Mouse (Mus musculus): ENCODE measurements at regions not wholly inside any gene's neighbourhood (a gene's known extent, or its start where the extent isn't known, plus 50 kb on each side); places are given as distances from the start of the nearest gene placed in this dataset.

DNA sequence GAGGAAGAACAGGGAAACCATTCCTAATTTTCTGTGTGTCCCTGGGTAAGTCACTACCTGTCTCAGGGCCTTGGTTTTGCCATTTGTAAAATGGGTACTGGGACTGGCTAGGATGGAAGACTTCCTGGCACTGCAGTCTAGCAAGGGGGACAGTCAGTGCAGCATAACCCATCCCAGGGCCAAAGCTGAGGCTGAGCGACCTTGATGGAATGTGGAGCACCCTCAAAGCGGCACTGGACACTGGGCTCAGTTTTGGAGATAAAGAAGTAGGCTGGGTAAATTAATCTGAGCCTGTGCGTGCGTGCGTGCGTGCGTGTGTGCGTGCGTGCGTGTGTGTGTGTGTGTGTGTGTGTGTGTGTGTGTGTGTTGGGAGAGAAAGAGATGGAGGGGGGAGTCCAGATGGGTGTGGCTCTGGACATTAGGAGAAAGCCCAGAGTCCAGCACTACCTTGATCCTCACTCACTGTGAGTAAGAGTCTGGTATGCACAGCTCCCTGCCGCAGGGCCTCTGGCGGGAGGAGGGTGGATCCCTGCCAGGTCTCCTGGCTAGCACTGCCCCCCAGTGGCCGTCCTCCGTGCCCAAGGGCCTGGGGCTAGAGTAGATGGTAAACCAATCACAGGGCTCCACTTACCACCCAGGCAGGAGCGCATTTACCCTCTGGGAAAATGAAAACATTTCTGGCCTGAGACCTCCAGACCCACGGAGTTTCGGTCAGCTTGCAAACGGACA lies 320.3 kb upstream of the Dio3 start:
- peak; percentile 77 for DNase-seq

DNA sequence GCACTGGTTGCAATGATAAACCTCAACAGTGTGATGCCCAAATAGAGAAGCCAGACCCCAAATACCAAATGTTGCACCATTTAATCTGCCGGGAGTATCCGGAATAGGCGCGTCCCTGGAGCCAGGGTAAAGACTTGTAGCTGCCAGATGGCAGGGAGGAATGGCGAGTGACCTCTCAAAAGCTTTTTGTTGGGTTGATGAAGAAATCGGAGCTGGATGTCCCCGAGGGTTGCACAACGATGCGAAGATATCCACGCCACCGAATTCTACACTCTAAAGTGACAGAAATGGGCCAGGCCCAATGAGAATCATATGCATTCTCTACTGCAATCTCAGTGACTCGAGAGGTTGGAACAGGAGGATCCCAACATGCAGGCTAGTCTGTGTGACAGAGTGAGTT lies 312.1 kb upstream of the Dio3 start:
- no peak for DNase-seq

DNA sequence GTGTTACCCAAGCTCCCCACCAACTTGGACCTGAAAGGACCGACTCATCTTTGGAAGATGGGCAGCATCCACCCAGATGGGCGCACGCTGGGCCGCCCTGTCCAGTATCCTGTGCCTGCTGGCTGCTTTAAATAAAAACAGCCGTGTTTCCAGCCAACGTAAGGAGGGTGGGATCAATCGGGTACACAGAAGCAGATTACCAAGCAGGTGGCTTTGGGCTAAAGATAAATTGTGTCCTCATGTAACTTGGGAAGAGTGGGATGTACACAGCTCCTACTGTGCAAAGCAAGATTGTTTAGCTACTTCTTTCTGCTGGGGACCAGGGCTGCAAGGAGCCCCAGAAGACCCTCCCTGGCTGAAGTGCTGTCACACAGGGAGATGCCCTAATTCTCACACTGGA lies 310.6 kb upstream of the Dio3 start:
- DNase-seq: no peak

DNA sequence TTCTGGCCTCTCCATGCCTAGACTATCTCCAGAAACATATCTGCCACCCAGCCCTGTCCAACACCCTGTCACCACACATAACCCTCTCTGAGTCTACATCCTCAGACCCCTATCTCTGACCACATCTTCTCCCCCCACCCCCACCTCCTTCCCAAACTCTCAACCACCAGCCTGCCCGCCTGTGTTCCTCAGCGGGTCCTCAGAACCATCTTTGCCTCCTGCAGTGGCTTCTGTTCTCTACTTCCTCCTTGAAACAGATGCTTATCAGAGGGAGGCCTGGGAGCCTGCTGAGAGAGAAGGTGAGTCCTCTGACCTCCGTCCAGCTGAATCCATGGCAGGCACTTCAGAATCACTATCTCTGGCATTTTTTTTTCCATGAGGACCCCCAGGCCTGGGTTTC lies 307.4 kb upstream of the Dio3 start:
- DNase-seq: no peak

DNA sequence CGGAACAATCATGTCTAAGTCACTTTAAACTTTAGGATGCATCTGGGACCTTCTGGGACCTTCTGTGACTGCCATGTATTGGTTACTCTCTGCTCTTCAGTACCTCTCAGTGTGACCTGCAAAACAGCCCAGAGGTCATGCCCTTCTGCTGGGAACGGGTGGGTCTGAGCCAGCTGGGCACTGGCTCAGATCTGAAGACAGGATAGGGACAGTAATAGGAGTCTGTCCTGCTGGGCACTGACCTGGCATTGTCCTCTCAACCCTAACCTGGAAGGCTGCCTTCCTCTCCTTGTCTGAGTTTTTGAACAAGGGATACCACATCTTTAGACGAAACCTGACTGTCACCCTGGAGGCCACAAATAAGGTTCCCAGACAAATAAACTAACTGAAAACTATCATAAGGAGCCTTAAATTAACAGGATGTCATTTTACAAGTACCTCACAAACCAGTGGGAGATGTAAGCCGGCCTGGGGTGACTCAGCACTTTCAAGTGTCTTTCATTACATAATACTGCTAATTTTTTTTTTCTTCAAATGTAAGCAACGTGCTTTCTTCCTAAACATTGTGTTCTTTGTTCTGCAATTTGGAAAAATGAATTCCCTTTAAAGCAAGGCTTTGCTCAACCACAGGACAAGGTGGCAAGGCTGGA lies 306.4 kb upstream of the Dio3 start:
- no peak for DNase-seq

DNA sequence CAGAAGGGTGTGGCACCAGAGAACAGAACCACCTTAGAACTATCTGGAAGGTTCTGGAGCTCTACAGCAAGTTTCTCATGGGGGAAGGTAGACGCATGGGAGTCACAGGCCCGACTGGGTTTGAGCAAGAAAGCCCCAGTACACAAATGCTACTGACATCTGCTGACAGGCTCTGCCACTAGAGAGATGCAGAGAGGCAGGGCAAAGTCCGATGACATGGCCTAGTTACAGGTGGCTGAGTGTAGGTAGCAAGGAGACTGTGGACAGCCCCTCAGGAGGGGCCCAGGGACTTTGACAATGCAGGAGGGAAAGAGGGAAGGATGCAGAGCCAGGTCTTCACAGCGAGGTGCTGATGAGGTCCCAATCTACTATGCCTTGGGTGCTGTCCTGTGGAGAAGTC lies 305.3 kb upstream of the Dio3 start:
- DNase-seq: no peak

DNA sequence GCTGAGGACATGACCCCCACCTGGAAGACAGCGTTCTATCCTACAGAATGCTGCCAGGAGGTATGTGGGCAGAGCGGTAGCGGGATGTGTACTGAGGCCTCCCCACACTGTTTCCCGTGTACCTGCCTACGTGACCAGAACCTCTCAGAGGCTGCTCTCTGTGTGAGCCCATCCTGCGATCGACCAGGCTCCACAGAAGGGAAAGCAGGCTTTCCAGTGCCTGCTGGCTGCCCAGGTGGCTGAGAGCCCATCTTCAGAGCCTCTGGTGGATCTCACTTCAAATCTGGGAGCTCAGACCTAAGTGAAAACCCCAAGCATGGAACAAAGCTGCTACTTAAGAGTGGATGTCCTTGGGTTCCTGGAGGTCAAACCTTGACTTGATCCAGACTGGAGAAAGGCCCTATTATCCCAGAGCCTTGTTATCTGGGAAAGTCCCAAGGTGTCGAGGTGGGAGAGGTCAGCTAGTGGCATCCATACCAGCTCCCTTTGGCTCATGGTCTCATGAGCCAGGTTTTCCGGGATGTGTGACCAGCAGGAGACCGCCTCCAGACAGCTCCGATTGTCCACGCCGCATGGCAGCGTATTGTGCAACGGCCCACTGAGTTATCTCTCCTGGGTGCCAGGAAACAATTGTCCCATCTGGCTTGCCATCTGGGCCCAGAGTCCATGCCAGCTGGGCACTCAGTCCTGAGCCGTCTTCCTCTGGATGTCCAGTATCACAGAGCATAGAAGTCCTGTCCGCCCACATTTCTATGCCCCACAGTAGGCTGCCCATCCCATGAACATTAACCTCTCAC lies 303.5 kb upstream of the Dio3 start:
- no peak for DNase-seq

DNA sequence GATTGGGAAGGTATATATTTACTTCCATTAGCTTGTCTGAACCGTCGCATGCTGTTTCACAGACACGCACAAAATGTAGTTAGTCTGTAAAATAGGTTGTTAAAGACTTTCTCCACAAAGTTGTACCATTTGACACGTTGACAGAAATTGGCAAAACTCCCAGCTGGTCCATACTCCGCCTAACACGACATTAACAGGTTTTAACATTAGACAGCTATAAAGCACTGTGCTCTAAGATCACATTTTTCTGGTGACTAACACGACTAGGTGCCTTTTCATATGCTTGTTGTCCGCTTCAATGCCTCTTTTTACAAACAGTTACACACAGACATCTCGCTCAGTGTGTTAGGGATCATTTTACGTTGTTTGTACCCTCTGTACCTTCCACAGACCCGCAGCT lies 294.2 kb upstream of the Dio3 start:
- DNase-seq: no peak

DNA sequence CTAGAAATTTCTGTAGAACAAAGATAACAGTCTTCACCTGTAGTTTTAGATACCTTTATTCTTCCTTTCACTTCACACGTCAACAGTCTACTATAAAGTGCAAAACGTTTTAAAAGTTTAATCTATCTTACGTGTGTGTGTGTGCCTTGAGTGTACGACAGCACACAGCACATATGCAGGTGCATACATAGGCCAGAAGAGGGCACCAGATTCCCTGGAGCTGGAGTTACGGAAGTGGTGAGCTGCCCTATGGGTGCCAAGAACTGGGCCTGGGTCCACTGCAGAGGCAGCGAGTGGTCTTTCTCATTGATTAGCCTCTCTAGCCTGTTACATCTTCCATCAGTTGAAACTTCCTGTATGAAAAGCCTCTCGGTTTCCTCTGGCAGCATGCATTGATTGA lies 285.5 kb upstream of the Dio3 start:
- DNase-seq: no peak

DNA sequence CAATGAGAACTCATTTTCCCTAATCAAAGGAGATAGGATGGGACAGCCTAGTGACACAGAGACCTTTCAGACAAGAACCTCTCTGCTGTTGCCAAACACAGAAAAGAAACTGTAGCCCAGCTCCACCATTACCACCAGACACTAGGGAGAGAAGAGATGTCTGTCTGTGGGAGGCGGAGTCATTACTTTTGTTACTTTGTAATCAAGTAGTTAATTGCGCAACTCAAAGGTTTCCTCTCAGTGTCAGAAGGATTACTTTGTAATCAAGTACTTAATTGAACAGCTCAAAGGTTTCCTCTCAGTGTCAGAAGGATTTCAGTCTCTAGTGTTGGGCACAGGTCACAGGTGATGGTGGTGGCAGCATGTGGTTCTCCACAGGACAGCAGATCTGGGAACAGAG lies 276.2 kb upstream of the Dio3 start:
- no peak for DNase-seq

DNA sequence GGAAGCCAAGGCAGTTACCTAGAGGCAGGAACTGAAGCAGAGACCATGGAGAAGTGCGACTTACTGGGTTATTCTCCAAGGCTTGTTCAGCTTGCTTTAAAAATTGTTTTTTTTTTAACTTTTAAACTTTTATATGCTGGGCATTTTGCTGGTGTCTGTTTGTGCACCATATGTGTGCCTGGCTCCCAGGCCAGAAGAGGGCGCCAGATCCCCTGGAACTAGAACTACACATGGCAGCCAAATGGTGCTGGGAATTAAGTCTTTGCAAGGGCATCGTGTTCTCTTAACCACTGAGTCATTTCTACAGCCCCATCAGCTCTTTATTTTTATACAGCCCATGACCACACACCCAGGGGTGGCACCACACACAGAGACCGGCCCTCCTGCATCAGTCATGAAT lies 269.7 kb upstream of the Dio3 start:
- no peak for DNase-seq

DNA sequence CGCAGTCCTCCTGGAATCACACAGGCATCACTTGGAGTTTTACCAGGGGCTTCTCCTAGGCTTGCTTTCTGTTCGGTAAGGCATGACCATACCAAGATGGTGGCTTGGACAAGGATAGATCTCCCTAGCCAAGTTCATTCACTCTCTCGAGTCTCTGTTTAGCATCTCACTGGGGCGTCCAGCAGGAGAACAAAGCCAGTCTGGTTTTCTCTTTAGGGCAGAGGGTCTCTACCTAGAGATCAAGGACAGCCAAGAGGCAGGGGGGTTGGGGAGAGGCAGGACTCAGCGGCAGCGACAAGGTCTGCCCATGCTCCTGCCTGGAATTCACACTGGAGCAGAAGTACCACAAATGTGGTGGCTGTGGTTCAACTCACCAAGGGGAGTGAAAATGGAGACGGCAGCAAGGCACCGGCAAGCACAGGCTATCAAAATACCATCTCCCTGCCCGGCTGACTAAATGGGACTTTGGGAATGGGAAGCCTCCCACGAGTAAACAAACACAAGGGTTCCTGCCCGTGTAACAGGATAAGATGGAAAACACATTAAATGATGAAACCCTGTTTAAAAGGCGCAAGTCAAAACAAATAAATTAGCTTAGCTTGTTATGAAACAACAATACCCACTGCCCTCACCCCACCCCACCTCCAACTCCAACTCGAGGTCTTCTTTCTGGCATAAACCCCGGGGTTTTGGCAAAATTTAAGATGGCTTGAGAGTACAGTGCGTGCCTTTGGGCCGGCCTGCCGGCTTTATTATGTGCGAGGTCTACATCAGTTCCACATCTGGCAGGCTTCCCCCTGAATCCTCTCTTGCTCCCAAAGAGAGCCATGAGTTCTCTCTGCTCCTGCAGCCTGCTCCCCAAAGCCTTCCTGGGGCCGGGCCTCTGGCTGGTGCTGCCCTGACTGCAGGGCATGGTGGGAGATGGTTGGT lies 258.1 kb upstream of the Dio3 start:
- no peak for DNase-seq

DNA sequence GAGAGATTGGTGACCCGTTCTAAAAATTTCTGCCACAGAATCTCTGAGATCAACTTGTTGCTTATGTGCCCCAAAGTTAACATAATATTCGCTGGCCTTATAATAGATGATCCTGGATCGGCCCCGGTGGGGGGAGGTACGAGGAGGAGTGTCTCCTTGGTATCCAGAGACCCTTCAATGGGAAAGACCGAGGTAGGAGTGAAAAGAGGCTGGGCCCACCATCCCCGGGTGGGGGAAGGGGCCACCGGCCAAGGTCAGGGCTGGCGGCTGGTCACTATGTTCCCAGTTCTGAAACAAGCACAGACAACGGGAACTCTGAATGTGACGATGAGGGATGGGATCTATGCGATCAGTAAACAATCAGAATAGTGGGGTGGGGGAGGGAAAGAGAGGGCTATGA lies 257.2 kb upstream of the Dio3 start:
- DNase-seq: no peak

DNA sequence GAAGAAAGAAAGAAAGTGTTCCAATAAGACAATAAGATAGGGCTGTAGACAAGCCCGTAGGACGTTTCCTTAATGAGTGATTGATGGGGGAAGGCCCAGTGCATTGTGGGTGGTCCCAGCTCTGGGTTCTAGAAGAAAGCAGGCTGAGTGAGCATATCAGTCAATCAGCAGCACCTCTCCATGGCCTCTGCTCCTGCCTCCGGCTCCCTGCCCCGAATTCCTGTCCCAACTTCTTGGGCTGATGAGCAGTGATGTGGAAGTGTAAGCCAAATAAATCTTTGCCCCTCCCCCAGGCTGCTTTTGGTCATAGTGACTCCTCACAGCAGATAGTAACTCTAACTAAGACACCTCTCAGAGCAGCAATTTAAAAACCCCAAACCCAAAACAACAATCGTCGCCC lies 256.2 kb upstream of the Dio3 start:
- DNase-seq: no peak

DNA sequence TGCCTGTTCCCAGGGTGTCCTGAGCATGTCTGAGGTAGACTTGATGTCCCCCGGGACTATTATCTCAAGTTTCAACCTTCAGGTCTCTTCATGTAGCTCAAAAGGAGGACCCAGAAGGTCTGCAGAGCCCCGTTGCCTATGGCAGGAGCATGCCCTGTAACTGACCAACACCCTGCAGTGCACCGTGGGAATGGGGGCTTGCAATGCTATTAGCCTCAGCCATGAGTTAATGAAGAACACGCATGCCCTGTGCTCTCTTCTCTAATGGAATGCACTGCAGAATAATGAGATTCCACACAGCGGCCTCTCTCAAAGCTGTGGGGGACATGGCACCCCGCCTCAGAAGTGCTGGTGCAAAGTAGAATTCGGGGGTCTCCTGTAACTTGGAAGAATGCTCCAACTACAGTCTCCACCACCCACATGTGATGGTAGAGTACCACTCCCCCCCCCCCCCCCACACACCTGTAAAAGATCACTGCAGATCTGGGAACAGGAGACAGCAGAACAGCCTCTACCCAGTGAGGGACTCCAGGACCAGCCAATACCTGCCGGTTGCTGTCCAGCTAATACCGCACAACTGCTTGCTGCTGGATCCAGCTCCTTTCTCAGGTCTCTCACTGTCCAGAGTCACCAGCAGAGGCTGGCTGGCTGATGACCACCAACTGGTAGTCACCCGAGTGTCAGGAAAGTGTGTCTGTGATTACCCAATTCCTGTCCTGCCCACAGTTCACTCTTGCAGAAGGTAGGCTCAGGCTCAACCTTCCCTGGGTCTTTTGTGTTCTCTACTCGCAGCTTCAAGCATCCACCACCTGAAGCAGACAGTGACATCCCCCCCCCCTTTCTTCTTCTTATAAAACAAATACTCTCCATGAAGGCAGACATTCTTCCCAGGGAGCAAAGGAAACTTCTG lies 255.4 kb upstream of the Dio3 start:
- DNase-seq: no peak

DNA sequence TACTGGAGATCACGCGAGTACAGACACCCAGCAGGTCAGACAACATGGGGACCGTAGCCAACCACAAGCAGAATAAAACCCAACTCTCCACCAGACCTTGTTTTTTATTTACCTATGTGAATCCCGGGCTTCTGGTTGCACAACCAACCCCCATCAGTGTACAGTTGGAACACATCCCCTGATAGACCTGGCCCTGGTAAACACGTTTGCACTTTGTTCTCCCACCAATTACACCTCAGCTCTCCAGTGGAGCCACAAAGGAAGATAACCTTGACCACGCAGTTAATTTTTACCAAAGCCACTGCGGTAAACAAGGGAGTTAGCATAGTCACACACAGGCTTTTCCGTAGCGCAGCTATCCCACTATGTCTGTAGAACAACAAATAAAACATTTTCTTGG lies 254.6 kb upstream of the Dio3 start:
- DNase-seq: no peak

DNA sequence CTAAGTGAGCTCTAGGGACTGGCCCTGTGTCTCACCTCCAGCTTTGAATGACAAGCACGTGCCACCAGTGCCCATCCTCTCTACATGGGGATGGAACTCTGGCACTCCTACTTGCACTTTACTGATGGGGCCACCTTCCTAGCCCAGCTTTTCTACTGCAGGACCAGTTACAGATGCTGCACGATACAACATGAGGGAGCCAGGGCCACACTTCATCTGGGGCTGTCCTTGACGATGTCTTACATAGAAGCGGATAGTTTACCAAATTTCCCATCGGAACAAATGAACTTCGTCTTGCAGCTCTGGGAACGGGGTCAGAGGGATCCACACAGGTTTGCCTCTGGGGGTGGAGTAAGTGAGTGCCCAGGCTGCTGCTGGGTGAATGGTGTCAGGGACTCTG lies 253.7 kb upstream of the Dio3 start:
- no peak for DNase-seq

DNA sequence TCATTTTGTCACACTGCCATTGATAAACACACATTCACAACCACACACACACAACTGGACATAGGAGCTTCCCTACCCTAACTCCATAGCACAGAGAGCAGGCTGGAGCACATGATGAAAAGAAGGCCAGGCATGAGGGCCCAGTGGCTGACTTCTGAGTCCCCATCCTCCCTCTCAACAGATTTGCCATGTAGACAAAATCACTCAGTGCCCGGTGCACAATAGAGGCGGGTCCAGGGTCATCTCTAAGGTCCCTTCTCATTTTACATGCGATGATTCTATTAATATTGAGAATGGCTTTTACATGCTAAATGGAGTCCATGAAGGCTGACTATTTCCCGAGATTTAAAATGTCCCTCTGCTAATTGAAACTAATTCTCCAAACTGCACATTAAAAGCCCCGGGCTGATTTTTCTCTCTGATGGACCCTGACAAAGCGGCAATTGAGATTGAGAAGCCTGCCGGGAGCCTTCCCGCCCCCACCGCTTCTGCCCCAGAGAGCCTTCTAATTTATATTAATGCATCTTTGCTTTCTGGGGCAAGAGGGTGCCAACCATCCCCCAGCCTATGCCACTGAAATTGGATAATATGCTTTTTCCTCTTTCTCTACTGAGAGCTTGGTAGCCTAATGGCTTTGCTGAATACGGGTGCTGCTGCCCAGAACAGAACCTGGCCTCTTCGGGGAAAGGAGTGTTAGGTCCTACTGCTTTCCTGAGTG lies 252.7 kb upstream of the Dio3 start:
- no peak for DNase-seq

DNA sequence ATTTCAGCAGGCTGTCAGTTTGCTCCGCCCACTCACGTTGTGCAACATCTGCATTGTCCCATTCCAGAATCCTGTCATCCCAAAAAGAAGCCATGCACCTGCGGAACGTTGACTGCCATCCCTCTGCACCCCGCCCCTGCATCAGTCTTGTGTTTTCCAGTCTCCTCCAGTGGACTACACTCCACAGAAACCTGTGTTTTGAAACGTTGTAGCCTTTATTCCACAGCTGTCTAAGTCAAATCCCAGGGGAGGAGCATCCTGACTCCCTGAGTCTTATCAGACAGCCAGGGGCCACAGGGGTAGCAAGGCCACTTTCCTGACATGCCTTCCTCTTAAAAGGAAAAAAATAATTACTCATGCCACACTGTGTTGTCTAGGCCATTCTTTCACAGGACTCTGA lies 251.5 kb upstream of the Dio3 start:
- no peak for DNase-seq

DNA sequence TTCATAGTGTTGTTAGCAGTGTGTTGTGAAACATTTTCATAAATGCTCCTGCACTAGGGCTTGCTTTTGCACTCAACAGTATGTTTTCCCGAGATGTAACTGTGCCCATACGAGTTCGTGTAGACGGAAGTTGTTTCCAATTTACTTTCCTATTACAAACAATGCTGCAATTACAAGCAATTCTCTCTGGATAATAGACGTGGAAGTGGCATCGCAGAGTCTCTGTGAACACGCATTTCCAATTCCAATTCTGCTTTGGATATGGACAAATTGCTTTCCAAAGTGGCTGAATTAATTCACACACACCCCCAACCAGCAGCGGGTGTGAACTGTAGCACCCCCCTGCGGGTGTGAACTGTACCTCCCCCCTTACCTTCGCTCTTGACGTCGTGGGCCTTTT lies 250.9 kb upstream of the Dio3 start:
- DNase-seq: no peak

DNA sequence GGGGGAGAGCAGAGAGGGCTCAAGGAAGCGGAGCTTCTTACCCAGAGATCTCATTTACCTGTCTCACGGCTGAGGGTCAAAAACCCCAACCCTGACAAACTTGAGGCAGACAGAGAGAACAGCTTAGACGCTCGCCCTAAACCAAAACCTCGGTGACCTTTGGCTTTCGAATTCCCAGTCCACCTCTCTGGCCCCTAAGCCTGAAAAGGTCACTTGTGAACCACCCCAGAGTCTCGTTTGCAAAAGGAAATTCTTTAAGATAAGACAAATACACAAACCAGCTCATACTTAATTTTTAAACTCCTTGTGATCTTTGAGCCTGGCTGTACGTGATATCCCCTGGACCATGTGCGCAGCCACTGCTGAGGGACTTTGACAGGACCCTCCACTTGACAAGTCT lies 250.2 kb upstream of the Dio3 start:
- DNase-seq: no peak

Measured in adrenal gland, adult 8-10 months (tissue).